ENCODE assay signal across 17 mouse cellular contexts in genomic region chr1:119074910-119075309, GRCm38 (mm10). TPM values are rescaled to one million over a fixed set of nuclear protein-coding genes. Genes with fewer than 3 reads are reported as not detected.
DNase-seq lines count a peak whose midpoint lies in the region; ATAC-seq and TF ChIP-seq lines count a peak whose summit lies in the region.
"Had no signal": no experiment of that assay in that cellular context is flagged by ENCODE, and none has a peak within 500 bp of the region (broad histone marks: within the 10 kb centered on the region; RNA-seq: fewer than 3 reads in every experiment).

No protein-coding gene starts in this region.

- no peak; the same call in 1 of the 2 replicates for ATAC-seq in kidney, postnatal 0 days (replicated peaks; ENCODE audit: low FRiP score, low read depth)
- no peak for ATAC-seq in kidney, embryonic 16.5 days (ENCODE audit: low FRiP score, low TSS enrichment)
- ATAC-seq in neural tube, embryonic 11.5 days (ENCODE audit: insufficient read depth, low FRiP score, low TSS enrichment): no peak
- ATAC-seq in megakaryocyte-erythroid progenitor cell, adult 5-6 weeks (replicated peaks; ENCODE audit: low FRiP score, low TSS enrichment, poor library complexity, severe bottlenecking): 0 out of 2 replicates have a peak, but pooled peaks have one; percentile 44
- no peak for ATAC-seq in CD4-positive, CD25-positive, alpha-beta regulatory T cell, adult 4 months

- H3K27ac ChIP-seq in kidney, postnatal 0 days: no peak overlapping the region
- no peak overlapping the region for H3K27ac ChIP-seq in kidney, embryonic 16.5 days (ENCODE audit: low read length)
- H3K27ac ChIP-seq in neural tube, embryonic 11.5 days (ENCODE audit: low read depth, low read length): no peak overlapping the region
- H3K27ac ChIP-seq in ES-E14 (ENCODE audit: insufficient read depth, low read depth, low read length, poor library complexity, severe bottlenecking): peak overlapping the region; percentile 100
- H3K27ac ChIP-seq: embryonic facial prominence, embryonic 10.5 days; hindbrain, embryonic 10.5 days; liver, embryonic 13.5 days; macrophage had no signal

- no peaks in the 10 kb centered on the region for H3K4me1 ChIP-seq in kidney, postnatal 0 days (replicated peaks; ENCODE audit: insufficient read depth, low read length)
- H3K4me1 ChIP-seq in kidney, embryonic 16.5 days (ENCODE audit: insufficient read depth, low read length): peaks cover 5% of the 10 kb centered on the region; the same call in 1 of the 2 replicates
- H3K4me1 ChIP-seq in neural tube, embryonic 11.5 days (ENCODE audit: control insufficient read depth, insufficient read depth, low read length): no peaks in the 10 kb centered on the region
- H3K4me1 ChIP-seq in ES-E14 (ENCODE audit: control insufficient read depth in 2 of 2, insufficient read depth in 2 of 2, low read length in 2 of 2, poor library complexity in 1 of 2): peaks cover 6 to 32% of the 10 kb centered on the region in 2 experiments; a peak in 2 of 4 replicates
- H3K4me1 ChIP-seq: hindbrain, embryonic 10.5 days; liver, embryonic 13.5 days had no signal

- no peak overlapping the region for H3K4me2 ChIP-seq in kidney, postnatal 0 days (ENCODE audit: low read length)
- no peak overlapping the region for H3K4me2 ChIP-seq in kidney, embryonic 16.5 days (replicated peaks; ENCODE audit: low read depth, low read length)
- H3K4me2 ChIP-seq in neural tube, embryonic 11.5 days (ENCODE audit: low read depth): no peak overlapping the region
- H3K4me2 ChIP-seq: liver, embryonic 13.5 days had no signal

- WGBS in kidney, postnatal 0 days: 63% methylated on average over 6 of the region's 6 CpGs
- 65% methylated on average over 6 of the region's 6 CpGs for WGBS in kidney, embryonic 16.5 days
- 69% methylated on average over 6 of the region's 6 CpGs for WGBS in neural tube, embryonic 11.5 days

- TF ChIP-seq CTCF in kidney, postnatal 0 days (IDR thresholded peaks at IDR 0.05; ENCODE audit: low read depth): peak; percentile 52; the same call in 1 of the 2 replicates

- no peaks in the 10 kb centered on the region for H3K9me3 ChIP-seq in kidney, postnatal 0 days (replicated peaks; ENCODE audit: low read length)
- no peaks in the 10 kb centered on the region for H3K9me3 ChIP-seq in kidney, embryonic 16.5 days (ENCODE audit: low read length)
- no peaks in the 10 kb centered on the region for H3K9me3 ChIP-seq in neural tube, embryonic 11.5 days (ENCODE audit: control insufficient read depth, low read length)
- H3K9me3 ChIP-seq in ES-E14 (ENCODE audit: control insufficient read depth, insufficient read depth, low read depth, low read length): no peaks in the 10 kb centered on the region
- H3K9me3 ChIP-seq: embryonic facial prominence, embryonic 10.5 days; hindbrain, embryonic 10.5 days; liver, embryonic 13.5 days had no signal

- H3K27me3 ChIP-seq in kidney, postnatal 0 days (ENCODE audit: insufficient read depth, low read length): peaks cover 13% of the 10 kb centered on the region; the same call in 1 of the 2 replicates
- peaks cover 31% of the 10 kb centered on the region for H3K27me3 ChIP-seq in kidney, embryonic 16.5 days (ENCODE audit: insufficient read depth, low read length)
- H3K27me3 ChIP-seq in neural tube, embryonic 11.5 days (ENCODE audit: control insufficient read depth, insufficient read depth, low read length): no peaks in the 10 kb centered on the region

- no peak for DNase-seq in kidney, postnatal 0 days (ENCODE audit: low spot score)
- peak; percentile 22 for DNase-seq in neural tube, embryonic 11.5 days (ENCODE audit: low spot score)
- DNase-seq in neural tube, embryonic 10.5 days (ENCODE audit: extremely low spot score, low spot score): no peak
- DNase-seq in ES-E14 (ENCODE audit: low read depth, low spot score): peak; percentile 91
- no peak for DNase-seq in c-Kit-positive CD71-positive TER-119-positive erythroid progenitor cells, embryonic 14.5 days (ENCODE audit: low spot score)
- DNase-seq: cerebellum, adult 18-20 months; kidney, adult 8-10 months; liver, embryonic 13.5 days; right cerebral cortex, postnatal 14 days; thymus, adult 18-20 months had no signal

- in situ Hi-C loops in ES-E14 (cut with MboI; ENCODE audit: low sequenced_read_pairs in 2 of 2, unreplicated experiment in 2 of 2): loop anchor here in 1 of 2 experiments (5.0 to 25.0 kb wide), 2 partner anchors 308 to 438 kb away; partner anchors contain the start of gene Tfcp2l1

- H3K36me3 ChIP-seq in kidney, postnatal 0 days (ENCODE audit: insufficient read depth, low read length): no peaks in the 10 kb centered on the region
- no peaks in the 10 kb centered on the region for H3K36me3 ChIP-seq in kidney, embryonic 16.5 days (ENCODE audit: insufficient read depth, low read length)
- no peaks in the 10 kb centered on the region for H3K36me3 ChIP-seq in neural tube, embryonic 11.5 days (ENCODE audit: control insufficient read depth, insufficient read depth, low read length)
- no peaks in the 10 kb centered on the region for H3K36me3 ChIP-seq in ES-E14 (ENCODE audit: control insufficient read depth, insufficient read depth, low read length, poor library complexity, severe bottlenecking)
- H3K36me3 ChIP-seq: embryonic facial prominence, embryonic 10.5 days; G1E; hindbrain, embryonic 10.5 days; liver, embryonic 13.5 days had no signal

- H3K9ac ChIP-seq in kidney, postnatal 0 days (ENCODE audit: low read depth, low read length): no peak overlapping the region
- no peak overlapping the region for H3K9ac ChIP-seq in kidney, embryonic 16.5 days (replicated peaks; ENCODE audit: low read length)
- no peak overlapping the region for H3K9ac ChIP-seq in neural tube, embryonic 11.5 days (ENCODE audit: low read length)
- peak overlapping the region; percentile 71 for H3K9ac ChIP-seq in ES-E14 (ENCODE audit: insufficient read depth, low read depth, low read length, poor library complexity, severe bottlenecking)
- H3K9ac ChIP-seq: liver, embryonic 13.5 days had no signal

- no peak overlapping the region for H3K4me3 ChIP-seq in kidney, postnatal 0 days (replicated peaks; ENCODE audit: low read depth, low read length)
- H3K4me3 ChIP-seq in kidney, embryonic 16.5 days (ENCODE audit: low read length): no peak overlapping the region
- no peak overlapping the region for H3K4me3 ChIP-seq in neural tube, embryonic 11.5 days (ENCODE audit: low read depth, low read length)
- H3K4me3 ChIP-seq in ES-E14 (ENCODE audit: insufficient read depth in 1 of 2, low read depth in 1 of 2, low read length in 2 of 2, poor library complexity in 1 of 2, severe bottlenecking in 1 of 2): peak overlapping the region; percentile 54 to 60
- H3K4me3 ChIP-seq: embryonic facial prominence, embryonic 10.5 days; hindbrain, embryonic 10.5 days; liver, embryonic 13.5 days had no signal

TF ChIP-seq in ES-E14, 5 proteins besides CTCF, POLR2A, EP300 and RAD21:
- TF ChIP-seq HCFC1 (IDR thresholded peaks at IDR 0.05; ENCODE audit: borderline replicate concordance, insufficient read depth, low read length): peak; percentile 60; the same call in 1 of the 2 replicates
- TF ChIP-seq CHD2 (IDR thresholded peaks at IDR 0.05; ENCODE audit: low read depth, low read length): no peak
- TF ChIP-seq ZC3H11A (IDR thresholded peaks at IDR 0.05; ENCODE audit: borderline replicate concordance, low read depth, low read length): 0 out of 2 replicates have a peak, but pooled peaks have one; percentile 10
TF ChIP-seq in ES-E14: peak in this region for 2.

RNA-seq across cellular contexts. Expression of gene Gli2, which starts 21.5 kb away (rescaled TPM):
- 2.6 and 4.2 TPM in 2 replicates for polyA plus RNA-seq in kidney, postnatal 0 days (2015; fragmentation: Nextera tagmentation; extraction: Ambion mirVana)
- 6.5 and 7.3 TPM in 2 replicates for polyA plus RNA-seq in kidney, embryonic 16.5 days (2015; fragmentation: Nextera tagmentation; extraction: Ambion mirVana)
- 10.3 and 12.2 TPM in 2 replicates for polyA plus RNA-seq in neural tube, embryonic 11.5 days (2014; fragmentation: Nextera tagmentation; extraction: Ambion mirVana)
- 9.8 and 12.2 TPM in 2 replicates for total RNA-seq in ES-E14 (2012; rRNA removed)
- not detected in 2 replicates for total RNA-seq in megakaryocyte-erythroid progenitor cell, adult 5-6 weeks (2014; fragmentation: Nextera tagmentation)
- total RNA-seq in megakaryocyte-erythroid progenitor cell, adult 5-6 weeks (2017): not detected in 2 replicates
- polyA plus RNA-seq in CD4-positive, CD25-positive, alpha-beta regulatory T cell, adult 4 months (2017; shearing (Covaris generic)): not detected
- polyA plus RNA-seq: G1E, macrophage had no signal

Comparison
In these comparisons a context has a peak if more than half of its experiments do, and no peak if none do; other contexts are left out.
1. DNase-seq: peak in neural tube, embryonic 11.5 days (single experiment) and ES-E14 (single experiment); none in kidney, postnatal 0 days (single experiment), neural tube, embryonic 10.5 days (single experiment) and c-Kit-positive CD71-positive TER-119-positive erythroid progenitor cells, embryonic 14.5 days (single experiment).
2. H3K4me3 ChIP-seq: peak in ES-E14 (2 of 2); none in kidney, postnatal 0 days (single experiment), kidney, embryonic 16.5 days (single experiment) and neural tube, embryonic 11.5 days (single experiment).